Mouse (Mus musculus): ENCODE data around the gene C8b. TPM values are rescaled to one million over a fixed set of nuclear protein-coding genes. Genes with fewer than 3 reads are reported as not detected.

The C8b gene
- polyA plus RNA-seq (2012; rRNA removed): 0.06 TPM in 1 of 2 replicates, not detected in the other

- 44% methylated on average over 8 of the region's 8 CpGs for WGBS
- DNase-seq (ENCODE audit: low read depth, low spot score): no peak
Measured at GRCm38 (mm10) chr4:104766065-104766464, at the start of gene C8b. TSS of gene C8b (plus strand) at chr4:104766317.

GRCm38 (mm10) chr4:104716506-104716905 is 49.6 kb upstream of the C8b start:
- 43% methylated on average over 1 of the region's 1 CpGs for WGBS
- no peak for DNase-seq (ENCODE audit: low read depth, low spot score)

- 44% methylated on average over 13 of the region's 13 CpGs for WGBS
- no peak for DNase-seq (ENCODE audit: low read depth, low spot score)
Measured at GRCm38 (mm10) chr4:104718973-104719795, 46.9 kb upstream of the C8b start.

GRCm38 (mm10) chr4:104723527-104724045 is 42.5 kb upstream of the C8b start:
- WGBS: 75% methylated on average over 6 of the region's 6 CpGs
- no peak for DNase-seq (ENCODE audit: low read depth, low spot score)

GRCm38 (mm10) chr4:104724258-104724657 is 41.9 kb upstream of the C8b start:
- no peak for DNase-seq (ENCODE audit: low read depth, low spot score)
- WGBS: 50% methylated on average over 5 of the region's 5 CpGs

- 49% methylated on average over 3 of the region's 3 CpGs for WGBS
- DNase-seq (ENCODE audit: low read depth, low spot score): no peak
Measured at GRCm38 (mm10) chr4:104725673-104726072, 40.4 kb upstream of the C8b start.

GRCm38 (mm10) chr4:104729185-104729584 is 36.9 kb upstream of the C8b start:
- WGBS: 78% methylated on average over 8 of the region's 8 CpGs
- DNase-seq (ENCODE audit: low read depth, low spot score): no peak

- 49% methylated on average over 6 of the region's 6 CpGs for whole genome bisulfite sequencing
- no peak for DNase-seq (ENCODE audit: low read depth, low spot score)
Measured at GRCm38 (mm10) chr4:104746500-104746899, 19.6 kb upstream of the C8b start.

- no peak for DNase-seq (ENCODE audit: low read depth, low spot score)
- WGBS: 82% methylated on average over 3 of the region's 3 CpGs
Measured at GRCm38 (mm10) chr4:104754090-104754489, 12.0 kb upstream of the C8b start.

GRCm38 (mm10) chr4:104760878-104761624 is 5.1 kb upstream of the C8b start:
- DNase-seq (ENCODE audit: low read depth, low spot score): no peak
- WGBS: 71% methylated on average over 13 of the region's 13 CpGs

- WGBS: 78% methylated on average over 4 of the region's 4 CpGs
- no peak for DNase-seq (ENCODE audit: low read depth, low spot score)
Measured at GRCm38 (mm10) chr4:104768190-104768589, 2.1 kb downstream of the C8b start.

- 81% methylated on average over 8 of the region's 8 CpGs for WGBS
- DNase-seq (ENCODE audit: low read depth, low spot score): no peak
Measured at GRCm38 (mm10) chr4:104769602-104770001, 3.5 kb downstream of the C8b start.

GRCm38 (mm10) chr4:104770331-104770730 is 4.2 kb downstream of the C8b start:
- DNase-seq (ENCODE audit: low read depth, low spot score): no peak
- 70% methylated on average over 4 of the region's 4 CpGs for WGBS

- 52% methylated on average over 3 of the region's 3 CpGs for WGBS
- no peak for DNase-seq (ENCODE audit: low read depth, low spot score)
Measured at GRCm38 (mm10) chr4:104775601-104776000, 9.5 kb downstream of the C8b start.

- no peak for DNase-seq (ENCODE audit: low read depth, low spot score)
- WGBS: 81% methylated on average over 5 of the region's 5 CpGs
Measured at GRCm38 (mm10) chr4:104779460-104779859, 13.3 kb downstream of the C8b start.

- DNase-seq (ENCODE audit: low read depth, low spot score): no peak
- WGBS: 77% methylated on average over 3 of the region's 3 CpGs
Measured at GRCm38 (mm10) chr4:104781441-104781840, 15.3 kb downstream of the C8b start.

- no peak for DNase-seq (ENCODE audit: low read depth, low spot score)
- WGBS: 68% methylated on average over 4 of the region's 4 CpGs
Measured at GRCm38 (mm10) chr4:104782346-104782745, 16.2 kb downstream of the C8b start.

- WGBS: 84% methylated on average over 4 of the region's 4 CpGs
- no peak for DNase-seq (ENCODE audit: low read depth, low spot score)
Measured at GRCm38 (mm10) chr4:104792111-104792510, 26.0 kb downstream of the C8b start.

GRCm38 (mm10) chr4:104798951-104799350 is 32.8 kb downstream of the C8b start:
- WGBS: 81% methylated on average over 9 of the region's 9 CpGs
- DNase-seq (ENCODE audit: low read depth, low spot score): no peak

- DNase-seq (ENCODE audit: low read depth, low spot score): no peak
- 91% methylated on average over 3 of the region's 3 CpGs for whole genome bisulfite sequencing
Measured at GRCm38 (mm10) chr4:104801625-104802024, 35.5 kb downstream of the C8b start.

- 60% methylated on average over 4 of the region's 4 CpGs for WGBS
- no peak for DNase-seq (ENCODE audit: low read depth, low spot score)
Measured at GRCm38 (mm10) chr4:104804100-104804499, 38.0 kb downstream of the C8b start.

Measured in large intestine, adult 2 months (tissue).